Mouse (Mus musculus): ENCODE results near the gene Tmem236. TPM values are rescaled to one million over a fixed set of nuclear protein-coding genes. Genes with fewer than 3 reads are reported as not detected.

Gene Tmem236
- polyA plus RNA-seq, 1 experiment: 0.25 TPM

DNA sequence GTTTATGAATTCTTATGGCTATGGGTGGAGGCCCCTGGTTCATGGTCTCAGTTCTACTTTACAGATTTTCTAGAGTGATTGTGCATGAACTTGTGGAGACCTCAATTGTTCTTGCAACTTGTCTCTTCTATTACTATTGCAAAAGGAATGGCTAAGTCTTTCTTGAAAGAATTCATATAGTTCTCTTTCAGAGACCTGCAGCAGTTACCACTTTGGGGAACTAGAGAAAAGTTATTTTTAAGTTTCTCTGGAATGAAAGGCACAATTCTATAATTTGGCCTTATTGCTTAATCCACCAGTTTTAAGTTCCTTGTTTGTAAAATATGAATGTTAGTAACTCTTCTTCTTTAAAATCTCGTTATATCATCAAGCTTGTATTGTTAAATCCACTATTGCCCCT lies 87.8 kb downstream of the Tmem236 start:
- Histone ChIP-seq H3K4me3 (replicated peaks; ENCODE audit: insufficient read depth, low read depth, low read length) (no peak overlapping the region), H3K27ac (ENCODE audit: insufficient read depth, low read length) (no peak overlapping the region), H3K27me3 (ENCODE audit: control insufficient read depth, insufficient read depth, low read length) (no peaks in the 10 kb centered on the region), H3K4me1 (ENCODE audit: control insufficient read depth, insufficient read depth, low read length) (no peaks in the 10 kb centered on the region)
- WGBS: 88% methylated on average over 1 of the region's 1 CpGs
- TF ChIP-seq POLR2A (IDR thresholded peaks at IDR 0.05; ENCODE audit: borderline replicate concordance, insufficient read depth, low read length) (no peak), CTCF (IDR thresholded peaks at IDR 0.05; ENCODE audit: borderline replicate concordance, insufficient read depth, low read depth, low read length) (no peak)
- no peak for DNase-seq

DNA sequence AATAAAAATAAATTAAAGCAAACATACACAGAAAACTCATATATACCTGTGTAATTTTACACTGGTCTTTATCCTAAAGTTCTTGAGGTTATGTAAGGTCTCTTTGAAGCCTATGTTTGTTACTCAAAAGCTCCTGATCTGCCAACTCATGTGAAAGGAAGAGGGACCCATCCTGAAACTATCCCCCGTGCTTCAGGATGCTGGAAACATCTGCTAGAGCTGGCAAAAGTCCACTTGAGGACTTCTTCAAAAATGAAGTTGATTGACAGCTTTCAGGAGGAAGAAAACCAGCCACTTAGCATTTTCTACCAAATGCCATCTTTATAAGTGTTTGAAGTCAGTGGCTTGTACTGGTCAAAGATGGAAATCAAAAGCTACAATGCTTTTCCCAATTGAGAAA lies 94.8 kb downstream of the Tmem236 start:
- no peak overlapping the region for H3K4me3 ChIP-seq (replicated peaks; ENCODE audit: insufficient read depth, low read depth, low read length)
- no peaks in the 10 kb centered on the region for H3K4me1 ChIP-seq (ENCODE audit: control insufficient read depth, insufficient read depth, low read length)
- TF ChIP-seq POLR2A (IDR thresholded peaks at IDR 0.05; ENCODE audit: borderline replicate concordance, insufficient read depth, low read length) (no peak), CTCF (IDR thresholded peaks at IDR 0.05; ENCODE audit: borderline replicate concordance, insufficient read depth, low read depth, low read length) (no peak)
- H3K27me3 ChIP-seq (ENCODE audit: control insufficient read depth, insufficient read depth, low read length): no peaks in the 10 kb centered on the region
- 9% methylated on average over 1 of the region's 1 CpGs for WGBS
- DNase-seq: no peak
- no peak overlapping the region for H3K27ac ChIP-seq (ENCODE audit: insufficient read depth, low read length)

Other genes starting within 250 kb of the Tmem236 start
- 32.3 and 34.7 TPM in 2 replicates for gene Hacd1, start 118.4 kb upstream of the Tmem236 start, polyA plus RNA-seq (2012; rRNA removed)
- gene Stam, start 100.4 kb upstream of the Tmem236 start, polyA plus RNA-seq (2012; rRNA removed): 59.4 and 64.3 TPM in 2 replicates
- gene Mrc1, start 54.9 kb downstream of the Tmem236 start, polyA plus RNA-seq (2012; rRNA removed): 0.43 and 0.93 TPM in 2 replicates
- gene Slc39a12, start 213.8 kb downstream of the Tmem236 start, polyA plus RNA-seq (2012; rRNA removed): 55.3 and 56.1 TPM in 2 replicates